Mouse (Mus musculus) heart, adult 9 months (tissue): ENCODE measurements at regions not wholly inside any gene's neighbourhood (a gene's known extent, or its start where the extent isn't known, plus 50 kb on each side); places are given as distances from the start of the nearest gene placed in this dataset.

ENCODE experiments used
- DNase-seq, 2 experiments: peaks; one replicate each; pipeline ENCODE4 v3.0.0; 2022; ENCODE audit warnings: low spot score in 2 of 2

DNA sequence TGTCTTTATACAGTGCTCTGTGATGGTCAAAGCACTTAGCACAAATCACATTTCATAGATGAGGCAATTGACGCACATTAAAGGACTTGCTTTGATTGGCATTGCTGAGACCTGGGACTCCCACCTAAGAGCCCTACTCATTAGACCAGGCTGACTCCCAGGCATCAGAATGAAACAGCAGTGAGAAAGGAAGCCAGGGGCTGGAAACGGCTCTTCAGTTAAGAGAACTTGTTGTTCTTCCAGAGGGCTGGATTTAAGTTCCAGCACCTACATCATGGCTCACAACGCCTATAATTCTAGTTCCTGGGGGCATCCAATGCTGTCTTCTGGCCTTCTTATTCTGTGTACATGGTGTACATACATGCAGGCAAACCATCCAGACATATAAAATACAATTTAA is 226.3 kb downstream of the Zfp36l1 start:
- DNase-seq = no peak

DNA sequence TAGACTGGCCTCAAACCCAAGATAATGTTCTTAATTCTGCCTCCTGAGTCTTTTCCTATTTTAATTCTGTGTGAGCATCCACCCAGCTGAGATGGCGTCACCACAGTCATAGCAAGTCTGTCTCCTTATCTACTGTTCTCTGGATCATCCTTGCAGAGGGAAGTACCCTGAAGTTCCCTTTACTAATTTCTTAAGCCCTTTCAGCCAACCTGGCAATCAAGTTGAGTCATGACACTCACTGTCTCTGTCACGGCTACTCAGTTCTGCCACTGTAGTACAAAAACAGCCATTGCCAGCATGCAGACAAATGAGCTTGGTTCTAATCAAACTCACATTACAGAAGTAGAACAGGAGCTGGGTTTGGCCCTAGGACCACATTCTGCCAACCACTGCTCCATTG is 227.5 kb downstream of the Zfp36l1 start:
- no peak for DNase-seq

DNA sequence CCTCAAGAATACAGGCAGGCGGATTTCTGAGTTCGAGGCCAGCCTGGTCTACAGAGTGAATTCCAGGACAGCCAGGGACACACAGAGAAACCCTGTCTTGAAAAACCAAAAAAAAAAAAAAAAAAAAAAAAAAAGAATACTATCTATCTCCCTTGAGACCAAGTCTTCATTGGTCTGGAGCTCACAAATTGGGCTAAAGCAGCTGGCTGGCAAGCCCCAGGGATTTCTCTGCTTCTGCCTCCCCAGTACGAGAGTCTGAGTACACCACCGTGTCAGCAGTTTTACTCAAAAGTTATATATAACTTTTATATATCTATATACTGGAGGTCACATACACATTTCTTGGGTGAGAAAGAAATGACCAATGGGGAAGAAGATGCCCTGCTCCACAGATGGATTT is 229.2 kb downstream of the Zfp36l1 start:
- no peak for DNase-seq

DNA sequence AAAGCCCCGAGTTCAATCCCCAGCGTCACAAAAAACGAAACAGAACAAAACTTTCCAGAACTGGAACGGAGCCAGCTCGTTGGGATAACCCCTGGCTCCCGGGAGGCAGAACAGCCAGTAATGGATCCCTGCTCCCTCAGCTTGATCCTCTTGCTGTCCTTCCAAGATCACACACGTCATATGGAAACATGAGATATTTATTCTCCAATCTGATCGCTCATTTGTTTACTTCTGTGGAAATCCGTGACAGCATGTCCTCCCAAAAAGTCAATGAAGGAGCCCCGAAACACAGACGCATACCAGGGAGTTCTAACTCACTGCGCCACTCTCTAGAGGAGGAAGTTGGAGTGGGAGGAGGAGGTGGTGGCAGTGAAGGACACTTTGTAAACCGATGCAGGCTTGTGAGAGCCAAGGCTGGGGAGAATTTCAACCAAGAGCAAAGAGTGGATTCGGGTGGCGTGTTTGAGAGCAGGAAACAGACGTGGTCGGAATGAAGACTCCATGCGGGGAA is 232.0 kb downstream of the Zfp36l1 start:
- peak in 1 of 2 experiments; percentile 49 for DNase-seq

DNA sequence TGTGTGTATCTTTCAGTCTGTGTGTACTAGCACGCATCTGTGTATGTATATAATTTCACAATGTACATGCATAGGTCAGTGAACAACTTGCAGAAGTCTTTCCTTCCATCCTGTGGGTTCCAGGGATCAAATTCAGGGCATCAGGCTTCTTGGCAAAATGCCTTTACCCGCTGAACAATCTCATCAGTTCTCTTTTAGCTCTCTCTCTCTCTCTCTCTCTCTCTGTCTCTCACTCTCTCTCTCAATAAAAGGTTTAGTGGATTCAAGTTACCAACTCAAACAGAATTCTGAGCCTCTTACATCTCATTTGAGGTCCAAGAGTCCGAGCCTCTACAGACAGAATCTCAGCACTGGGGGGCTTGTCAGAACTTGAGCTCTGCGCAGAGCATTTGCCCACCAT is 232.5 kb downstream of the Zfp36l1 start:
- DNase-seq = no peak

DNA sequence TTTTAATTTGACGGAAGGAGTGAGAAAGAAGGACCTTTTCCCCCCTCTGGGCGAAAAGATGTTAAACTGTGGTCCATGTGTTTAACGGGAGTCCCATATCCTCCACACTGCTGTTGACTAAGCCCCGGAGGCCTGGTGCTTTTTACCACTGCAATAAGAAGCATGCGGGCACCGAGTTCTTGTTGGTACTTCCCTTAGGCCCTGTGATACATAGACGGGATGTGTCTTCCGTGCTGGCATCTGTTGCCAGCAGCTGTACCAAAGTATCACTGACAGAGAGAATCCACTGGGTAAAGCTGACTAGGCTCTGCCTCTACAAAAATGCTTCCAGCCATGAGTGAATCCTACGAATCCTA is 232.9 kb downstream of the Zfp36l1 start:
- no peak for DNase-seq

DNA sequence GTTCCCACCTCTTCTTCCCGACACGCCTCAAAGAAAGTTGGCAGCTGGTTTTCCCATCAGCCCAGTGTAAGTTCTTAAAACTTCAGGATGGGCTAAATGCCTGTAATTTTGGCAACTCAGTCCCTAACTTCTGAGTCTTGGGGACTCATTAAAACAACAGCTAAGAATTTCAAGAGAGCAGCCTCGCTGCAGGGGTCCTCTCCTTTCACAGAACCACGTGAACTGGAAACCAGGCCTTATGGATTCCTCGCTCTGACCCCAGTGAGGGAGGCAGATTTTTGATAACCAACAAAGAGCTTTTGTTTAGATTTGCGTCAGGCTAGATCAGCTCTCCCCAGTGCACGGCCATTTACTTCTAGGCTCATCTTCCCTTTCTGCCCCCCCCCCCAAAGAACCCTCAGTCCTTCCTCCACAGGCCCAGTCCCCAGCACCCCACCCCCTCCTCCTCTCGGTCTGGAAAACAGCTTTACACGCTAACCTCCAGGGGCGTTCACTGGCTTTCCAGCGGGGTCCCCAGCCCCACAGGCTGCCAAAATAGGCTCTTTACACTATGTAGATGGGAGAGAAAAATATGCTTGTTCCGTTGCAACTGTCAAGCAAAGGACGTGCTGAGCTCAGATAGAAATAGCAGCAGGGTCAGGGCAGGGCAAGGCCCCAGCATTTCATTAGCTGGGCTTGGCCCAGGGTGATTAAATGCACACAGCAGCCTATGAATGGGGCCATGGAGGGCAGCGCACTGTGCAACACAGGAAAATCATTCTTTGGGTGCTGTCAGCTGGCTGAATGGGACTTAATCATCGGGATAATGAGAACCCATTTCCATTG is 233.5 kb downstream of the Zfp36l1 start:
- DNase-seq = peak; percentile 61 to 68

DNA sequence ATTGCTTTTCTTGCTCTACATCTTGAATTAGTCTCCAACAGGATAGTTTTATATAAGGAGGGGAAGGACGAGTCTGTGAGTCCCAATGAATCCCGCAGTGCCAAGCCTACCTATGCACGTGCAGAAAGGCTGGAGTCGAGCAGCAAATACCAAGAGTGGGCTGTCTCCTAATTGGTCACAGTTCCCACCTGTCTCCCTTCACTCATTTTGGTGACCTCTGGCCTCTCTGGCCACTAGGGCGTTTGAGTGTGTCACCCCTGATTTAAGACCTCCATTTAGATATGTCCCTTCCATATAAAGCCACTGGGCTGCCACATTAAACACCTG is 234.1 kb downstream of the Zfp36l1 start:
- DNase-seq = no peak

DNA sequence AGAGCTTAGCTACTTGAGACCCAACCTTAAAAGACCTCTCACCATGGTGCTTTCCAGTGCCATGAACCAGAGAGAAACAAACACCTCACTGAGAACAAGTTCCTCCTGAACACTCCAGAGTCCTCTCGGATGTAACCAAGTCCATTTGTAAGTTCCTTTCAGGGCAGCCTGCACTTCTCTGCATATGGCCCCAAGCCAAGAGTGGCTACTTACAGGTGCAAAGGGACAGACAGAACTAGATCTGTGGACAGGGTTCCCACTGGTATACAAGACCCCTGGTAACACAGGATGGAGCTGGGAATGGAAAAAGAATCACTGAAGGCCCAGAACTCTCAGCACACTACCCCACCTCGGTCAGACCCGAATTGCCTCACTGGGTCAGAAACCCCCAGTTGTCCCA is 234.7 kb downstream of the Zfp36l1 start:
- no peak for DNase-seq

DNA sequence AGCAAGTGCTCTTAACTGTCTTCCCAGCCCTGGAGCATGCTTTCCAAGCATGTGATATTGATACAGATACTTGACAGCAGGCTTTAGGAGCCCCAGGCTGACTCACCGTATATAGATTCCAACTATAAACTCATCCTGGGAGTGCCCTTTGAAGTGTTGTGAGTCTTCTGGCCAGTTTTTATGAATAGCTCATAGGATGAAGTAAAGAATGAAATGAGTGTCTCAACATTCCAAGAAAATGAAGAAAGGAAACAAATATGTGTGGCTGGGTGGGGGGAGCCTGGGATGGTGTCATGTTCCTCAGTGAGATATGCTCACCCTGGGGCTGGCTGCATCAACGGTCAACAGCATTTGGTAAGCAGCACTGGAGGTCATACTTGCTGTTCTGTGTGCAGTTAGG is 238.5 kb downstream of the Zfp36l1 start:
- no peak for DNase-seq

DNA sequence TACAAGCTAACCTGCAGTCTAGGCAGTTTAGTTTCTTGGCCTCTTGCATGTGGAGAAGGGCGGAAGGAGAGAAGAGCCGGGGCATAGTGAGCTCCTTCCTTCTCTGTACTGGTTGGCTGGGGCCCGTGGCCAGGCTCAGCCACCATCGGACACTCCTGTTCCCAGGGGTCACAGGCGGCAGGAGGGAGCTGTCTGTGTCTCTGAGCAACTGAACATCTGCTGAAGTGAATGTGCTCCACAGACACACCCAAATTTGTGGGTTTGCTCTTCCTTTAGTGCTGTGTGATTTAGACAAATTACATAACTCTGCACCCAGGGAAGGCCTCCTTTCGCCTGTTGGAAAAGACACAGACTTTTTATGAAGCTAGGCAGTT is 247.6 kb downstream of the Zfp36l1 start:
- peak; percentile 69 to 80 for DNase-seq

DNA sequence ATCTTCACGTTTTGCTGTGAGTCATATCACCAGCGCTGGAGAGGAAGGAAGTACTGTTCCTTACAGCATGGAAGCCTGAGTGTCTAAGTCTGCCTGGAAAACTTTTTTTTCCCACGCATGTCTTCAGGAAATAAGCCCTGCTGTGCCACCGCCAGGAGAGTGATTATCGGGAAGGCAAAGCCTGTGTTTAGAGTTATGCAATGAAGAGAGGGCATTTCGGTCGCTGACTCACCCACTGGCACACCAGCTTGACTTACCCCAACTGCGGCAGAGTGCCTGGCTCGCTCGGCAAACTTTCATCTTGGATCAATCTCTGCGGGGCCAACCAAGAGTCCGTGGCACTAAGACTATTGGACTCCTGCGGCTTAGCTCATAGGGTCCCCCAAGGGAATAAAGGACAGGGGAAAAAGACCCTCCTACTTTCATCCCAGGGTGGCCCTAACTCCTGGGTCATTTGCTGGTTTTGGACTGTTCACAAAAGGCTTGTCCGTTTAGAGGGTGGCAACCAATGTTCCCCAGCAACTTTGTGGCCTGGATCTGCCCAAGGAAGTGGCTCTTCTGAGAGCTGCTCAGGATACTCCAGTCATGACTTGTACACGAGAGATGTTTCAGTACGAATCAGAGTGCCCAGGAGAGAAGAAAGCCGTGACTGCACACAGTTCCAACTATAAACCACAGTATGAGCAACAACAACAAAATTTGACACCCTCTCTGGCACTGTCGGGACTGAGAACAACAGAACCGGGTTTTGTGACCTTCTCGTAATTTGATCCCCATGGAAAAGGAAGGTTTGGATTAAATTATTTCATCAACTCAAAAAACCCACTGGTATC is 248.3 kb downstream of the Zfp36l1 start:
- peak; percentile 35 to 48 for DNase-seq
